Mouse (Mus musculus): Measurements from ENCODE around the gene Lypd5. TPM values are rescaled to one million over a fixed set of nuclear protein-coding genes. Genes with fewer than 3 reads are reported as not detected.

The Lypd5 gene
- polyA plus RNA-seq (2017; shearing (Covaris generic)): not detected

GRCm38 (mm10) chr7:24348896-24349295 lies at the start of gene Lypd5:
Gene Lypd5 (plus strand): TSS chr7:24349196.

GRCm38 (mm10) chr7:24300771-24301282 lies 48.2 kb upstream of the Lypd5 start, which contains the start of gene Zfp61:
Gene Zfp61 (minus strand): TSS chr7:24301232.

GRCm38 (mm10) chr7:24316567-24317092 lies 32.4 kb upstream of the Lypd5 start, which contains the start of gene Zfp94:
Gene Zfp94 (minus strand): TSS chr7:24316666.

GRCm38 (mm10) chr7:24333304-24333986 lies 15.6 kb upstream of the Lypd5 start, which contains the start of gene Tescl:
Gene Tescl (minus strand): TSS chr7:24333936.

GRCm38 (mm10) chr7:24369731-24370541 lies 20.9 kb downstream of the Lypd5 start, which contains the start of gene Kcnn4:
Gene Kcnn4 (plus strand): TSS chr7:24370263.

GRCm38 (mm10) chr7:24399256-24400081 lies 50.5 kb downstream of the Lypd5 start, which contains the start of gene Smg9:
Gene Smg9 (plus strand): TSS chr7:24399619.

Other genes with a start within 250 kb of the Lypd5 start
- 1.1 TPM for gene Zfp112, start 236.9 kb upstream of the Lypd5 start, polyA plus RNA-seq (2017; shearing (Covaris generic))
- 6.6 TPM for gene Zfp235, start 215.0 kb upstream of the Lypd5 start, polyA plus RNA-seq (2017; shearing (Covaris generic))
- not detected for gene Zfp114, start 174.1 kb upstream of the Lypd5 start, polyA plus RNA-seq (2017; shearing (Covaris generic))
- gene Zfp111, start 137.8 kb upstream of the Lypd5 start, polyA plus RNA-seq (2017; shearing (Covaris generic)): 0.37 TPM
- gene Zfp109, start 111.6 kb upstream of the Lypd5 start, polyA plus RNA-seq (2017; shearing (Covaris generic)): 1.7 TPM
- not detected for gene Zfp108, start 94.4 kb upstream of the Lypd5 start, polyA plus RNA-seq (2017; shearing (Covaris generic))
- gene Zfp93, start 78.8 kb upstream of the Lypd5 start, polyA plus RNA-seq (2017; shearing (Covaris generic)): 2.9 TPM
- 12.8 TPM for gene Zfp61, start 48.0 kb upstream of the Lypd5 start, polyA plus RNA-seq (2017; shearing (Covaris generic))
- 1.7 TPM for gene Zfp94, start 32.5 kb upstream of the Lypd5 start, polyA plus RNA-seq (2017; shearing (Covaris generic))
- gene Tescl, start 15.3 kb upstream of the Lypd5 start, polyA plus RNA-seq (2017; shearing (Covaris generic)): not detected
- 179 TPM for gene Kcnn4, start 21.1 kb downstream of the Lypd5 start, polyA plus RNA-seq (2017; shearing (Covaris generic))
- gene Smg9, start 50.4 kb downstream of the Lypd5 start, polyA plus RNA-seq (2017; shearing (Covaris generic)): 54.1 TPM
- gene Irgc1, start 103.1 kb downstream of the Lypd5 start, polyA plus RNA-seq (2017; shearing (Covaris generic)): 0.70 TPM
- 14.3 TPM for gene Plaur, start 113.3 kb downstream of the Lypd5 start, polyA plus RNA-seq (2017; shearing (Covaris generic))
- gene Cadm4, start 132.8 kb downstream of the Lypd5 start, polyA plus RNA-seq (2017; shearing (Covaris generic)): 0.40 TPM
- gene Zfp428, start 157.8 kb downstream of the Lypd5 start, polyA plus RNA-seq (2017; shearing (Covaris generic)): 1.0 TPM
- not detected for gene AC161166.1, start 163.3 kb downstream of the Lypd5 start, polyA plus RNA-seq (2017; shearing (Covaris generic))
- gene Irgq, start 181.5 kb downstream of the Lypd5 start, polyA plus RNA-seq (2017; shearing (Covaris generic)): 3.6 TPM
- gene Pinlyp, start 196.9 kb downstream of the Lypd5 start, polyA plus RNA-seq (2017; shearing (Covaris generic)): not detected
- 49.9 TPM for gene Xrcc1, start 197.1 kb downstream of the Lypd5 start, polyA plus RNA-seq (2017; shearing (Covaris generic))
- 12.2 TPM for gene Ethe1, start 238.3 kb downstream of the Lypd5 start, polyA plus RNA-seq (2017; shearing (Covaris generic))
- 0.22 TPM for gene Zfp575, start 238.4 kb downstream of the Lypd5 start, polyA plus RNA-seq (2017; shearing (Covaris generic))